Mouse (Mus musculus): ENCODE measurements around the gene Sspn.

- no peak for TF ChIP-seq CTCF (IDR thresholded peaks at IDR 0.05; ENCODE audit: low read depth)
- TF ChIP-seq EP300 (IDR thresholded peaks at IDR 0.05; ENCODE audit: low read depth): no peak
These were observed 67.0 kb downstream of the Sspn start for GRCm38 (mm10) chr6:145998314-145999007.
